Mouse (Mus musculus) heart, adult 18-20 months (tissue): ENCODE measurements around the gene Pip4k2b. TPM values are rescaled to one million over a fixed set of nuclear protein-coding genes. Genes with fewer than 3 reads are reported as not detected.
"Not testable (repeated sequence)": the region's sequence is repeated elsewhere in the genome, so short reads cannot be mapped to it uniquely, and the experiment has no call there.

ENCODE experiments used
- DNase-seq, 2 experiments: peaks; one replicate each; pipeline ENCODE4 v3.0.0; 2021 to 2022; ENCODE audit warnings: mixed read lengths in 1 of 2
- long read RNA-seq, 2 experiments: library from polyadenylated mRNA; stranded (forward); transcript quantifications; one replicate each; pipeline ENCODE4 v2.0.0; 2021
- total RNA-seq, 2 experiments: library from RNA; stranded (reverse); gene quantifications; 2 replicates each; pipeline ENCODE4 v1.2.3; 2021

The Pip4k2b gene
- total RNA-seq, result 10 to 100 TPM; 23.7 to 24.1 TPM
- long read RNA-seq, experiment 1, partial matches to known transcripts, result 0 of 5 reads
- long read RNA-seq, experiment 1, other reads (novel, unspliced or antisense), result 5 of 5 reads
- long read RNA-seq, experiment 2, partial matches to known transcripts, result 0 of 1 reads
- long read RNA-seq, experiment 2, other reads (novel, unspliced or antisense), result 1 of 1 reads

DNA sequence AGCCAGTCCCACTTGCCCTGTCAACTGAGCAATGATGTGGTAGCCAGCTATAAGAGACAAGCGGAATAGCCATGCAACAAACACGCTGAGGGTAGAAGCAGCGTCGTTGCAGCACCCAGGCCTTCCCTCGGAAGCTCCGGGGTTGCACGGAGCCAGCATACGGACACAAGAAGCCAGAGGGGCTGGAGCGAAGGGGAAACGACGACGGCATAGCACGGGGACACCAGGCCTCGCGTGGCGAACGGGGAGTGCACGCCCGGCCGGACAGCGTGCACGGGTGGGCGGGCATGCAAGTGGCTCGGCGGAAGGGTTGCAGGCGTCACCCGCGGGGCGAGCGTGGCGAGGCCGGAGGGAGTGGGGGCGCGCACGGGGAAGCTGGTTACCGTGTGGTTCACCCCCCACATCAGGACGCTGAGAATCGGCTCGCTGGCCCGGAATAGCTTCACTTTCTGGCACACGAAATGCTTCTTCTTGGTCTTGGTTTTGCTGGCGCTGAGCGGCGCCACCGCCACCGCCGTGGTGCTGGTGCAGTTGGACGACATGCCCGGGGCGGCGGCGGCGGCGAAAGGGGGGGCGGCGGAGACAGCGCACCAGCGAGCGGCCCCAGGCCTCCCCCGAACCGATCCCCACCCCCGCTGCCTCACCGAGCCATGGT, at the start of gene Pip4k2b:
Pip4k2b (minus strand) TSS at position 642 of the 655 bp plus-strand sequence.
- no peak for DNase-seq

DNA sequence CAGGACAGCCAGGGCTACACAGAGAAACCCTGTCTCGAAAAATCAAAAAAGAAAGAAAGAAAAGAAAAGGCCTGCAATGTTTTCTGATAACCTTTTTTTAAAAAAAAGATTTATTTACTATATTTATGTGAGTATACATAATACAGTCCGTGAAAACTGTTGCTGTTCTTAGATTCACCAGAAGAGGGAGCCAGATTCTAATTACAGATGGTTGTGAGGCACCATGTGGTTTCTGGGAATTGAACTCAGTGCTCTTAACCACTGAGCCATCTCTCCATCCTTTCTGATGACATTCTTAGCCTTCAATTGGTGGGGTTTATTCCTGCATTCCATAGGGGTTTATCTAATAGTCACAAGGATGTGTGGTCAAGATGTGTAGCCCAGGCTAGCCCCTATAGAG, 48.7 kb upstream of the Pip4k2b start:
- DNase-seq, result peak; percentile 50 to 84

DNA sequence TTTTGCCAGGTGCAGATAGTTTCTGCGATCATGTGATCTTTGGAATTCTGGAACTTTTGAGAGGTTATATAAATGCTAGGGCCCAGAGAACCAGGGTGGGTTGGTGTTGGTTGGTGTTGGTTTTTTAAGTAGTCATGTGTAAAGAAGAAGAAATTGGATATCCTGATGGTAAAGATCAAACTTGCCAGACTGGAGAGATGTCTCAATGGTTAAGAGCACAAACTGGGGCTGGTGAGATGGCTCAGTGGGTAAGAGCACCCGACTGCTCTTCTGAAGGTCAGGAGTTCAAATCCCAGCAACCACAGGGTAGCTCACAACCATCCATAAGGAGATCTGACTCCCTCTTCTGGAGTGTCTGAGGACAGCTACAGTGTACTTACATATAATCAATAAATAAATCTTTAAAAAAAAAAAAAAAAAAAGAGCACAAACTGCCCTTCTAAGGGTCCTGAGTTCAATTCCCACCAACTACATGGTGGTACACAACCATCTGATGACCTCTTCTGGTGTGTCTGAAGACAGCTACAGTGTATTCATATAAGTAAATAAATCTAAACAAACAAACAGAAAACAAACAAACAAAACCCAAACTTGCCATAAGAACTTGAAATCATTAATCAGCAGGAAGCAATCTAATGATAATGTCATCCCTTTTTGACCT, 46.4 kb upstream of the Pip4k2b start:
- not testable (repeated sequence) for DNase-seq

DNA sequence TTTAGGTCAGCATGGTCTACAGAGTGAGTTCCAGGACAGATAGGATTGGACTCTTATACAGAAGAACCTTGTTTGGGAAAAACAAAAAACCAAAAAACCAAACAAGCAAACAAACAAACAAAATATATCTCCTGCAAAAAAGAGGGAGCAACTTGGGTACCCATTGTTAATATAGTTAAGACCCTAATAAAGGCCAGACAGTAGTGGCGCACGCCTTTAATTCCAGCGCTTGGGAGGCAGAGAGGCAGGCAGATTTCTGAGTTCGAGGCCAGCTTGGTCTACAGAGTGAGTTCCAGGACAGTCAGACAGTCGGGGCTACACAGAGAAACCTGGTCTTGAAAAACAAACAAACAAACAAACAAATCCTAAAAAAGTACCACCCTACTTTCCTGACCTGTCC, 45.2 kb upstream of the Pip4k2b start:
- no peak for DNase-seq

DNA sequence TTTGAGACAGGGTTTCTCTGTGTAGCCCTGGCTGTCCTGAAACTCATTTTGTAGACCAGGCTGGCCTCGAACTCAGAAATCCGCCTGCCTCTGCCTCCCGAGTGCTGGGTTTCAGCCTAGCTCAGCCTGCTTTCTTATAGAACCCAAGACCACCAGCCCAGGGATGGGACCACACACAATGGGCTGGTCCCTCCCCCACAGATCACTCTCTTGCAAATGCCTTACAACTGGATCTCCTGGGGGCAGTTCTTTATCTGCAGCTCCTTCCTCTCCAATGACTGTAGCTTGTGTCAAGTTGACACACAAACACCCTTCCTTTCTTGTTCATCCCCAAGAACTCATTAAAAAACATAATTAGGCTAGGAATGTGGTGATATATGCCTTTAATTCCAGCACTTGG, 43.5 kb upstream of the Pip4k2b start:
- DNase-seq, result no peak

DNA sequence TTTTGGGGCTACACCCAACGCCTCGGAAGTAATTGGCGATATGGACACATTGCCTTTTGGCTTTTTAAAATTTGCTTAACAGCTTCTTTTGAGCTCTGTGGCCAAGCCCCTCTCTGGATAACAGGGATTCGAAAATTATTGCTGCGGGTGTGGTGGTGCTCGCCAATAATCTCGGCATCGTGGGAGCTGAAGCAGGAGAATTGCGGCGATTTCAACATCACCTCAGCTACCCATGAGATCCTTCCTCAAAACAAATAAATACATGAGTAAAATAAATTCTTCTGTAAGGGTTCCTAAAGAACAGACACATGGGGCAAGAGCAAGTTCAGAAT, 38.0 kb upstream of the Pip4k2b start:
- DNase-seq, result no peak

DNA sequence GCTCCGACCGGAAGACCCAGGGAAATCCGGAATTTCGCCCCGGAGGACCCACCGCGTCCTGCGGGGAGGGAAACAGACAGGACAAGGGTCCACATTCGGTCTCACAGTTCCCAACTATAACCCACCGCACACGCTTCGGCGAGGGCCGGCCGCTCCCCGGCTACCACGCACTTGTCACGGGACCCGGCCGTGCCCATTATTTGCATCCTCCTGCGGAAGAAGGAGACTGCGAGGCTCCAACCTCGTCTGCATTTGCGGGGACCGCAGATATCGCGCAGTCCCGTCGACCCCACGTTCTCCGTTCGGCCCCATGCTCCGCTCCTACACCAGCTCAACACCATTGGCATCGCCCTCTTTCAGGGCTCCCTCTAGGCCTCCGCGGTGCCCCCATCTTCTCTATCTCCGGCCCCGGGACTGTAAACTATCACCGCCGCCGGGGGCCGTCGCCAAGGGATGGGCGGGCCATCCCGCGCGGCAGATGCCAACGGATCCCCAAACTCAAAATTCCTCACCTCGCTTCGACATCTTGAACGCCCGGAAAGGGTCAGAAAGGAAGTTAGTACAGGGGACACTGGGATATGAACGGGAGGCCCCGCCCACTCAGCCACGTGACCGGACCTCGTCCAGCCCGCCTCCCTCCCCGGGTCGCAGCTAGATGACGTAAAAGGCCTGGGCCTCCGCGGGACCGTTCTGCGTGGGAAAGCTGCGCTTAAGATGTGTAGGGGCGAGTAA, 37.5 kb upstream of the Pip4k2b start, which contains the start of gene Rpl23:
Rpl23 (minus strand) TSS at position 606 of the 732 bp plus-strand sequence.
- DNase-seq, result peak; percentile 99 to 100

DNA sequence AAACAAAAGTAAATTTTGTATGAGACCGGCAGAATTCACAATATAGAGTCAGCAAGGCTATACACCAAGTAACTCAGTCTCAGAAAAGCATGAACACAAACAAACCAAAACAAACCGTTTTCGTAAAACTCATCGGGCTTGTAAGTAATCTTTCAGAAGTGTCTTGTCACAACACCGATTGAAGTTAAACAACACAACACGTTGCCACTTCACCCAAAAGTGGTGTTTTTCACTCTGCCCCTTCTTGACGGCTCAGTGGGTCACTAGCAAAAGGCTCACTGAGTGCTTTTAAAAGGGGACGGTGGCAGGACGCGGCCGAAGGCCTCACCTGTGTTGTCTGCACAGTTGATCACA, 37.0 kb upstream of the Pip4k2b start:
- DNase-seq, result no peak

DNA sequence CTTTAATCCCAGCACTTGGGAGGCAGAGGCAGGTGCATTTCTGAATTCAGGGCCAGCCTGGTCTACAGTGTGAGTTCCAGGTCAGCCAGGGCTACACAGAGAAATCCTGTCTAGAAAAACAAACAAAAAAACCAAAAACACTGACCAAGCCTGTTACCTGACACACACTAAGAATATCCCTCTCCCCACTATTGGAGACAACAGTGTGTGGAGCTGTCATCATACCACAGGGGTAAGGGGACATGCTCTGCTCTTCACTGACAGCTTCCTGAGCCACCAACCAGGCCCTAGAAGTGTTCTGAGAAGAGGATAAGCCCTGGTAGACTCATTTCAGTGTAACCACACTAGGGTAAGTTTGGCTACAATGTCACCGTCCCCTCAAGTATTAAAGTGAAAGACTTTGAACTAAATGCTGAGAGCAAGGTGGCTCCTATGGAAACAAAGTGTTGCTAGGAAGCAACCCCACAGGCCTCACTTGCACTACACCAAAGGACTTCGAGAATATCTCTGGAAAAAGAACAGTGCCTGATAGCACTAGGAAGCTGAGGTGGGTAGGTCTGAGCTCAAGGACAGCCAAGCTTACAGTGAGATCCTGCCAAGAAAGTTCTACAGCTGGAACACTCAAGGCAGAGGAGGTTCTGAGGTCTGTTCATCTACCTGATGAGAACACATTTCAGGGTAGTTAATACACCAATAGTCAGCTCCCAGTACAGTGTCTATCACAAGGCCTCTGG, 35.6 kb upstream of the Pip4k2b start:
- no peak for DNase-seq

DNA sequence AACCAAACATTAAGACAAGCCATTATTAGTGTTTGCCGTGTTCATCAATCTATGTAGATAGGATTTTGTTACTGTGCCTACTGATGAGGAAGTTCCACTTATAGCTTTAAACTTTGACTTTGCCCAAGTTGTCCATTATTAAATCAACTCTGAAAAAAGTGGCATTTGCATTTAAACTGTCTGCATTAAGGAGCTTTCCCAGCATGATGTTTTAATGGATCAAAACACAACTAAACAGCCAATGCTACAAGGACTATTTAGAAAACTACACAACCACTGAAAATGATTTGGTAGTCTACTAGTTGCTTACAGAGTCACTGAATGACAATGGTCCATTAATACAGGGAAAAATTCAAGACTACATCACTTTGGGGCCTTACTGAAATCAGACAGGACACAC, 34.4 kb upstream of the Pip4k2b start:
- no peak for DNase-seq

DNA sequence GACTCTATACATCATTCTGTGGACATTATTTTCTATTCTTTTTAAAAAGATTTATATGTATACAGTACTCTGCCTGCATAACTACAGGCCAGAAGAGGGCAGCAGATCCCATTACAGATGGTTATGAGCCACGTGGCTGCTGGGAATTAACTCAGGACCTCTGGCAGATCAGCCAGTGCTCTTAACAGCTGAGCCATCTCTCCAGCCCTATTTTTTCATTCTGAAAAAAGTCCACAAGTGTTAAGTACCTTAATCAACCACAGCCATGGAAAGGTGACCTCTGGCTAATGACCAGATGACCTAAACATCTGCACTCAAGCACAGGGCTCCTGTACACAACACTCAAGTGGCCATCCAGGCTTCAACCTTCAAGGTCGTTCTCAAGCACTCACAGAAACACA, 32.6 kb upstream of the Pip4k2b start:
- DNase-seq, result no peak

DNA sequence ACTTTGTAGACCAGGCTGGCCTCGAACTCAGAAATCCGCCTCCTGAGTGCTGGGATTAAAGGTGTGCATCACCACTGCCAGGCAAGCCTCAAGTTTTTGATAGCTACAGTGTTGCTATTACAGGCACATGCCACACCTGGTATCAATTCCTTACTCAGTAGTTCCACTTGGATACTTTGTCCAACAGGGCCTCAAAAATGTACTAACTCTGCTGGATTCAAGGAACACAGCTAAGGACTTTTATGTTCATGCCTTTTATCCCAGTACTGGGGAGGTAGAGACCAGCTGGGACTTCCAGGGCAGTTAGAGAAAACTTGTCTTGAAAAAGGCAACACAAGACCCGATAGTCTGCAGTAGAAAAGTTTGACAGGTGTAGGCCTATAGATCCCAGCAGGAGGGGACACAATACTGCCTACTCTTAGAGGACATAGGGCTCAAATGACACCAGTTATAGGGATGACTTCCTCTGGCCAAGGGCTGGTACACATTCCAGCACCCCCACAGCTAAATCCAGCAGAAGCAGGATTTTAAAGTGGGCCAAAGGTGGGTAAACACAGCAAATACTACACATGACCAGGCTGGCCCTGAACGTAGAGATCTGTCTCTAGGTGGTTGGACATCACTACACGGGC, 32.1 kb upstream of the Pip4k2b start:
- DNase-seq, result no peak

DNA sequence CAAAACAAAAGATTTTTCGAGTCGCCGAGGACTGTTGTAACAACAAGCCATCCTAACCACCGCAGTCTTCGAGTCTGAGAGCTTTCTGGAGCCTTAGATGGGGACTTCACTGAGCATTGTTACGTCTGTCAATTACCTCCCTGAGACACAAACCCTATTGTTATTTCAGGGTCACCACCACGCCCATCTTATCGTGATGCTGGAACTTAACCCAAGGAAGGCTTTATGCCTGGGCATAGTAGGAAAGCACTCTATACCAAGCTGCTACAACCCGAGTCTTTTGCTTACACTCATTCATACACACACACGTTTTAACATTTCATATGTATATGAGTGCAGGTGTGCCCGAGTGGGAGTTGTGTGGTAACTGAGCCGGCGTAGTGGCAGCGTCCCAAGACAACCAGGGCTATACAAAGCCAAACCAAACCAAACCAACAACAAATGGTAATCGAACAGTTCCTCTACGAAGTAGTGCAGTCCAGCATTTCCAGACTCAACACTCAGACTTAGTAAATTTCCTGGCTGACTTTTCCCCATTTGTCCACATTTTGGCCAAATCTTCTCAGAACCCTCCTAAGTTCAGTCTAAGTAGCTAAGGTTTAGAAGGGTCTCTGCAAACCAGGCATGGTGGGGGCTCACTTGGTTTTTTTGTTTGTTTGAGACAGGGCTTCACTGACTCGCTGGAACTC, 31.4 kb upstream of the Pip4k2b start, which contains the start of gene 1700001P01Rik:
1700001P01Rik (minus strand) TSS at position 111 of the 689 bp plus-strand sequence.
- DNase-seq, result no peak

DNA sequence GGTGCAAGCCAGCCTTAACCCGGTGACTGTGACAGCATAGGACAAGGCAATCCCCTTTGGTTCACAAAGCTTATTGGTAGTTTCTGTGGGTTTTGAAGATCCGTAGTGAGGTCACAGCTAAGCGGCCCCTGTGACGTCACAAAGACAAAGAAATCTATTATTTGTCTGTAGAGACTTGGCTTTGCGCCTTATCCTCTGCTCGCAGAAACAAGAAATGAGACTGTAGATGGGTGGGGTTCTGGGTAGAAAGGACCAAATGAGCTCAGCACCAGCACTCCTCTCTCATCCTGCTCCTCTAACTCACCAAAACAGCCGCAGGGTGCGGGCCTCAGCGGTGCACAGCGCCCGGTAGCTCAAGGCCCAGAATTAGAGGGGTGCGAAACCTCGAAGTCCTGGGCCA, 30.7 kb upstream of the Pip4k2b start:
- DNase-seq, result no peak

DNA sequence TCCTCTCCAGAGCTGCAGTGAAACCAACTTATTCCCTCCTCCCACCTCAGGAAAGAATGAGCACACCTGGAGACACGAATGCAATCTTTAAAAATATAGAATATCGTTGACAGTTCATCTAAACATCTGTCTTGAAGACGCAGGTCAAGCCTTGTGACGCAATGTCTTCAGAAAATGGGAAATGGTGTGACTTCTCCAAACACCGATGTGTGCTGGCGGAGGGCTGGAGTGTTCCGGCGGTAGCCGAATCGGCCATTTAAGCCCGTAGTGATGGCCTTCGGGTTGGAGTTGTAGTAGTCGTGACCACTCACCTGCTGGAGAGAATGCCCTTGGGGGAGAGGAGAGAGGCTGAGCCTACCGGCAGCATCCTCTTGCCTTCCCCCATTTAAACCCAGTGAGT, 26.9 kb upstream of the Pip4k2b start:
- no peak for DNase-seq

DNA sequence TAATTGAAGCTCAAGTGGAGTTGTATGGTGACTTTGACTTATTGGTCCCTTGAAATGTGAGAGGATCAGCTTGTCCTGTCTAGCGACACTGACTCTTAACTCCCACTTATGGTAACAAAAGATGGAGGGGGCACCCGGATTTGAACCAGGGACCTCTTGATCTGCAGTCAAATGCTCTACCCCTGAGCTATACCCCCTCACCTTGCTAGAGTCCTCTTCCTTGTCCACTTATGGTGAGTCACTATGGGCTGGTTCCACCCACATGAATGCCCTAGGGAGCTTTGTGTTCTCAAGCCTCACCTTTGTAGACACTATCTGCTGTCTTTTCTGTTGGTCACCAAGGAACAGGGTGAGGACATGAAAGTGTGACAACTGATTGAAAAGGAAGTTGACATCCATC, 25.2 kb upstream of the Pip4k2b start:
- DNase-seq, result no peak

DNA sequence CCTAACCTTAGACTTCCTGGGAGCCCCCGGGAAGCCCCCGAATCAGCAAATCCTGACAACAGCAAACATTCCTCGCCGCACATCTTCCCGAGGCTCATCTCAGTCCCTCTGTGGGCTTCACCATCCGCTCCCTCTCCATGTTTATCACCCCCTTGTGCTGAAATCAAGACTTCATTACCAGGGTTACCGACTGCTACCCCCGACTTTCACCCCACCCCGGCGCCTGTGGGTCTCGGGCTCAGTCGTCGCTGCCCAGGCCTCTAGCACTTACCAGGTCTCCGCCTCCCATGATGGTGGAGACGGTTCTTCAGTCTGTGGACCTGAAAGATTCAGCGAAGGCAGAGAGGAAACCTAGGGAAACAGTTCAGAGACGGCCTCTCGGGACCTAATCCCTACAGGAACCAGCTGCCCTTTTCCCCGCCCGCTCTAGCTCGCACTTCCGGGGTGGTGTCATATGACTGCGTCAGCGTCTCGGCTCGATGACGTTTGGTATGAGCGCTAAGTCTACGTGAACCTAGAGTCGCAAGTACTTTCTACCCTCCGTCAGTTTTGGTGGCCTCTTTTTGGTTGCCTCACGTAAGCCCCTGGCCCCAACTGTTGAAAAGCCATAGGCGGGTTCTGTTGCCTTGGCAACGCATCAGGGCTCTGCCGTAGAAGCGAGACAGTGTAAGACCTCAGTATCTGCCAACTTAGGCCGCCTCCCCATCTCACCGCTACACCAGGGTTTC, 21.8 kb upstream of the Pip4k2b start, which contains the start of gene Cwc25:
Cwc25 (minus strand) TSS at position 403 of the 728 bp plus-strand sequence.
- DNase-seq, result peak; percentile 97 to 98

DNA sequence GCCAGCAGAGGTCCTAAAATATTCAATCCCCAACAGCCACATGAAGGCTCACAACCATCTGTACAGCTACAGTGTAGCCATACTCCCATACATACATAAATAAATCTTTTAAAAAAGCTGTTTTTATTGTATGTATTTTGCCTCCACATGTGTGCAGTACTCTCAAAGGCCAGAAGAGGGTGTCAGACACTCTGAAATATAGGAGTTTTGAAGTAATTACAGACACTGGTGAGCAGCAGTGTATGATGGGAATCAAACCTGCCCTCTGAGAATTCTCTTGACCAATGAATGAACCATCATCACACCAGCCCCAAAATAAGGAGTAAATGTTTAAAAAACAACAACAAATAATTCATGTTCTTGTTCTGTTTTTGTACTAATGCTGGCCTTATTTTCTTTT, 17.1 kb upstream of the Pip4k2b start:
- DNase-seq, result no peak

DNA sequence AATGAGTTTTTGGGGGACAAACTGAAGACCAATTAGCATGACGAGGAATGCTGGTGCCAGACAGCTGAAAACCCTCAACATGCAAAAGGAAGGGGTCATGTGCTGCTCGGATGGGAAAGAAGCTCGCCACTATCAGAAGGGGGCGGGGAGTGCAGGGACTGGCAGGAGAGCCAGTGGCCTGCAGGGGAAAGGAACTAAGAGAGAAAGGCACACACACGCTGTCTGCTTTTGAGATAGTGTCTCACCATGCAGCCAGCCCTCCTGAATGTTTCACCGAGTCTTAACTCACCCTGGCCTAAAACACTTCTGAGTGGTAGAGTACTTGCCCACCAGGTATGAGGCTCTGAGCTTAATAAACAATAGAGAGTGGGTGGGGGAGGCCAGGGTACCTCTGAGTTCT, 14.4 kb upstream of the Pip4k2b start:
- no peak for DNase-seq

DNA sequence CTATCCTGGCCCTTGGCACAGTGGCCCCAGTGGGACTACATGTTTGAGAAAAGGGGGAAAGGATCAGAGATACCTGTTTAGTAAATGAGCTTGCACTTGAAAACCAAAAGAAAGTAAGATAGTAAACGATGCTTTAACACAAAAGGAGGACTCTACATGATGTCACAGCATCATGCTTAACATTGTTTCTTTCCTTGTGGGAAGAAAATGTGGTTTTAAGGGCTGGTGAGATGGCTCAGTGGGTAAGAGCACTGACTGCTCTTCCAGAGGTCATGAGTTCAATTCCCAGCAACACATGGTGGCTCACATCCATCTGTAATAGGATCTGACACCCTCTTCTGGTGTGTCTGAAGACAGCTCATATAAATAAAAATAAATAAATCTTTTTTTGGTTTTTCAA, 13.6 kb upstream of the Pip4k2b start:
- no peak for DNase-seq
